Mouse (Mus musculus): ENCODE measurements at regions not wholly inside any gene's neighbourhood (a gene's known extent, or its start where the extent isn't known, plus 50 kb on each side); places are given as distances from the start of the nearest gene placed in this dataset.

DNA sequence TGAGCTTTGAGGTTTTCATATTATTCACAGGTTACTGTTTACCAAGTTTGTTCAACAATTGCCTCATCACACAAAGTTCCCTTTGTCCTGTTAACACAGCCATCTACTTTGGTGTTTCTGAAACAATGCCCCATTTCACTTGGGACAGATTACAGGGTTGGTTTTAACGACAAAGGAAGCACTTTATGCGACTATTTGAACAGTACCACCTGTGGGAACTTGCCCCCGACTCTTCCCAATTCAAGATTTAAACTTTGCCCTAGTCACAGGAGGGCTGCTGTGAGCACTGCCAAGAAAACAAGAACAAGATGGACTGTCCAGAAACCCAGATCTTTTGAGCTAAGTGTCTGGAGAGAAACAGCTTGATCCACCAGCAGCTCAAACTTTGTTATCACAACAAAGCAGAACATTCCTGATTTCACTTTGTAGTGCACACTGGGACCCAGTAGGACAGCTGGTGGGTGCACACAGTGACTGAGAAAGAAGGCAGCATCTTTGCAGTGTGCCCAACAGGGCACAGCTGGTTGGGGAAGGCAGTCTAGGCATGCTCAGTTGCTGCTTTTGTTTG lies 283.8 kb upstream of the Rbms1 start:
- Histone ChIP-seq H3K4me3 (no peak overlapping the region), H3K9me3 (no peaks in the 10 kb centered on the region), H3K36me3 (replicated peaks) (no peaks in the 10 kb centered on the region), H3K27ac (replicated peaks) (peak overlapping the region; percentile 61; the same call in 1 of the 2 replicates), H3K27me3 (replicated peaks; ENCODE audit: low read depth, poor library complexity, severe bottlenecking) (no peaks in the 10 kb centered on the region), H3K4me1 (peaks cover 10% of the 10 kb centered on the region)
- no peak for DNase-seq (ENCODE audit: low spot score)
- WGBS = 8% methylated on average over 3 of the region's 3 CpGs

DNA sequence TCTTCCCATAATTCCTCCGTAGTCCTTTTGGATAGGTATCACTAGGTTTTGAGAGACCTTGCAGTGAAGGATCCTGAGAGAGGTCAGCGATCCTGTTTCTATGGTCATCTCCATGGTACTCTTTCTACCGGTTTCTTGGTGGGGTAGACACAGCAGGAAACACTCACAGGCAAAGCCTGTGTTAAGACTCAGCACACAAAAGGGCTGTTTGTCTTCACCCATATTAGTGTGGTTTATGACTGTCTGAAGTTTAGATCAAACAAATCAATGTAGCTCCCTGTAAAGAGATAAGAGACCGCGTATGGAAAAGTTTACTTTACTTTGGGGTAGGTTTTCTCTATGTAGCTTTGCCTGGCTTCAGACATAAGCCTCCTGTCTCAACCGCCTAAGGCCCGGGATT lies 282.5 kb upstream of the Rbms1 start:
- Histone ChIP-seq H3K36me3 (replicated peaks) (no peaks in the 10 kb centered on the region), H3K4me3 (no peak overlapping the region), H3K27me3 (replicated peaks; ENCODE audit: low read depth, poor library complexity, severe bottlenecking) (no peaks in the 10 kb centered on the region), H3K4me1 (peaks cover 10% of the 10 kb centered on the region), H3K27ac (replicated peaks) (no peak overlapping the region), H3K9me3 (no peaks in the 10 kb centered on the region)
- 81% methylated on average over 7 of the region's 7 CpGs for WGBS
- DNase-seq (ENCODE audit: low spot score) = no peak

- no peak for DNase-seq (ENCODE audit: low spot score)
- Histone ChIP-seq H3K4me3 (no peak overlapping the region), H3K4me1 (no peaks in the 10 kb centered on the region), H3K9me3 (no peaks in the 10 kb centered on the region), H3K27me3 (replicated peaks; ENCODE audit: low read depth, poor library complexity, severe bottlenecking) (no peaks in the 10 kb centered on the region), H3K36me3 (replicated peaks) (no peaks in the 10 kb centered on the region), H3K27ac (replicated peaks) (no peak overlapping the region)
- 91% methylated on average over 3 of the region's 3 CpGs for WGBS
Measured at GRCm38 (mm10) chr2:61221676-61222075, 258.7 kb upstream of the Rbms1 start.

- Histone ChIP-seq H3K9me3 (no peaks in the 10 kb centered on the region), H3K4me3 (no peak overlapping the region), H3K27me3 (replicated peaks; ENCODE audit: low read depth, poor library complexity, severe bottlenecking) (no peaks in the 10 kb centered on the region), H3K4me1 (no peaks in the 10 kb centered on the region), H3K27ac (replicated peaks) (no peak overlapping the region), H3K36me3 (replicated peaks) (no peaks in the 10 kb centered on the region)
- 91% methylated on average over 2 of the region's 2 CpGs for WGBS
- DNase-seq (ENCODE audit: low spot score) = no peak
Measured at GRCm38 (mm10) chr2:61221157-61221556, 258.2 kb upstream of the Rbms1 start.

- 91% methylated on average over 1 of the region's 1 CpGs for WGBS
- H3K4me3 ChIP-seq = no peak overlapping the region
Measured at GRCm38 (mm10) chr2:61213951-61214350, 251.0 kb upstream of the Rbms1 start.

DNA sequence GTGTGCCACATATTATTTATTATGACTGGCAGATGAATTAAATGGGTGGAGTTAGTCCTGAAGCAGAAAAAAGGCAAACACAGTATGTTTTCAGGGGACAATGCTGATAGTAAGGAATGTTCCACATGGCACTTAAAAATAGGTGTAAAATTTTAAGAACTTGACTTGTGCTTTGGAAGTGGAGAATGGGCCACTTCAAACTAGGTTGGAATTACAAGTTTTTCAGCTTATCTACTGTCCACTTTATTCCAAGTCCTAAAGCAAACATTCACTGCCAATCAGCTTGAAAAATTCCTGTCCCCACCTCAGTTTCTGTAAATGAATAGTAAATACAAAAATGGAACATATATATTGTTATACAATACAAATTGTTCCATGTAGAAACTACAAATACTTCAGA lies 238.4 kb upstream of the Rbms1 start:
- Histone ChIP-seq H3K9me3 (no peaks in the 10 kb centered on the region), H3K36me3 (replicated peaks) (no peaks in the 10 kb centered on the region), H3K4me3 (no peak overlapping the region), H3K27me3 (replicated peaks; ENCODE audit: low read depth, poor library complexity, severe bottlenecking) (no peaks in the 10 kb centered on the region), H3K4me1 (peaks cover 12% of the 10 kb centered on the region), H3K27ac (replicated peaks) (no peak overlapping the region)
- no peak for DNase-seq (ENCODE audit: low spot score)

More at GRCm38 (mm10) chr2:61213951-61214350, 251.0 kb upstream of the Rbms1 start:
- Histone ChIP-seq H3K4me1 (no peaks in the 10 kb centered on the region), H3K27ac (replicated peaks) (no peak overlapping the region), H3K9me3 (no peaks in the 10 kb centered on the region), H3K27me3 (replicated peaks; ENCODE audit: low read depth, poor library complexity, severe bottlenecking) (no peaks in the 10 kb centered on the region), H3K36me3 (replicated peaks) (no peaks in the 10 kb centered on the region)
- no peak for DNase-seq (ENCODE audit: low spot score)

DNA sequence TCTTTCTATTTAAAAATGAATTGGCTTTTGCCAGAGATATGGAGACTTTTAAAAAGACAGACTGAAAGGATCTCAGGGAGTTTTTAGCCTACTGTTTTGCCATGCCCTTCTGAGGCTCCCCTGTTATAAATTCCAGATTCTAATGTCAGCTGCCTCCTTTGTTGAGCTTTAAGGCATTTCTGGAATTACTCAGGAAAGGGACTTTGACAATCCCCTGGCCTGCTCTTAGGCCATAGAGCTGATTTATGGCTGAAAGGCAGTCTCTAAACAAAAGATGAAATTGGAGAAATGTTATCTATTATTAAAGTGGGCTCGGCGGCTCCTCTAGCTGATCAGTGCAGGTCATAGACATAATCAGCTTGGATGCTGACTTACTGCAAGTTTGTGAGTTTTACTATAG lies 231.0 kb upstream of the Rbms1 start:
- peaks cover 5% of the 10 kb centered on the region for H3K4me1 ChIP-seq
- no peak overlapping the region for H3K27ac ChIP-seq (replicated peaks)
- H3K27me3 ChIP-seq (replicated peaks; ENCODE audit: low read depth, poor library complexity, severe bottlenecking) = no peaks in the 10 kb centered on the region
- no peaks in the 10 kb centered on the region for H3K36me3 ChIP-seq (replicated peaks)
- no peak for DNase-seq (ENCODE audit: low spot score)
- WGBS = 59% methylated on average over 2 of the region's 2 CpGs
- H3K4me3 ChIP-seq = no peak overlapping the region
- H3K9me3 ChIP-seq = no peaks in the 10 kb centered on the region

GRCm38 (mm10) chr2:61182424-61182979 lies 219.5 kb upstream of the Rbms1 start:
- Histone ChIP-seq H3K27ac (replicated peaks) (no peak overlapping the region), H3K4me1 (peaks cover 8% of the 10 kb centered on the region), H3K9me3 (no peaks in the 10 kb centered on the region), H3K27me3 (replicated peaks; ENCODE audit: low read depth, poor library complexity, severe bottlenecking) (no peaks in the 10 kb centered on the region), H3K4me3 (no peak overlapping the region), H3K36me3 (replicated peaks) (no peaks in the 10 kb centered on the region)
- 65% methylated on average over 8 of the region's 8 CpGs for WGBS
- DNase-seq (ENCODE audit: low spot score) = no peak

DNA sequence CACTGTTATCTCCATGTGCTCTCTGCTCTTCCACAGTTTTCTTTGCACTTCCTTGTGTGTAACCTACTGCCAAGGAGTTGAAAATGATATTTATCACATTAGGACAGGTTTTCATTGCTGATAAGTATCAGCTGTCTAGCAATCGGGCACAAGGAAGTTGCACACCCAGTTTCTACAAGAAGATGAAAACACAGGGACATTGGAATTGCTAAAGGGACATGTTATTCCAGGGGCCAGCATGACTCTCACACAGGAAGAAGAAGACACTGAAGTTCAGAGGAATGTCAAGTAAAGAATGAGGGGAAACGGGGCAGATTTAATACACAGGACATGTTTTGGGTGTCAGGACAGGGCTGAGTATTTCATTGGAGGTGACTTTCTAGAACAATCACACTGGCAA lies 214.8 kb upstream of the Rbms1 start:
- H3K27ac ChIP-seq (replicated peaks) = no peak overlapping the region
- no peak overlapping the region for H3K4me3 ChIP-seq
- 62% methylated on average over 2 of the region's 2 CpGs for WGBS
- no peaks in the 10 kb centered on the region for H3K27me3 ChIP-seq (replicated peaks; ENCODE audit: low read depth, poor library complexity, severe bottlenecking)
- H3K4me1 ChIP-seq = peaks cover 24% of the 10 kb centered on the region
- no peaks in the 10 kb centered on the region for H3K36me3 ChIP-seq (replicated peaks)
- no peaks in the 10 kb centered on the region for H3K9me3 ChIP-seq
- no peak for DNase-seq (ENCODE audit: low spot score)

- Histone ChIP-seq H3K27me3 (replicated peaks; ENCODE audit: low read depth, poor library complexity, severe bottlenecking) (no peaks in the 10 kb centered on the region), H3K27ac (replicated peaks) (no peak overlapping the region), H3K36me3 (replicated peaks) (no peaks in the 10 kb centered on the region), H3K4me3 (no peak overlapping the region), H3K4me1 (peaks cover 19% of the 10 kb centered on the region), H3K9me3 (no peaks in the 10 kb centered on the region)
- 0% methylated on average over 2 of the region's 2 CpGs for WGBS
- DNase-seq (ENCODE audit: low spot score) = peak; percentile 61
Measured at GRCm38 (mm10) chr2:61176807-61177206, 213.8 kb upstream of the Rbms1 start.

DNA sequence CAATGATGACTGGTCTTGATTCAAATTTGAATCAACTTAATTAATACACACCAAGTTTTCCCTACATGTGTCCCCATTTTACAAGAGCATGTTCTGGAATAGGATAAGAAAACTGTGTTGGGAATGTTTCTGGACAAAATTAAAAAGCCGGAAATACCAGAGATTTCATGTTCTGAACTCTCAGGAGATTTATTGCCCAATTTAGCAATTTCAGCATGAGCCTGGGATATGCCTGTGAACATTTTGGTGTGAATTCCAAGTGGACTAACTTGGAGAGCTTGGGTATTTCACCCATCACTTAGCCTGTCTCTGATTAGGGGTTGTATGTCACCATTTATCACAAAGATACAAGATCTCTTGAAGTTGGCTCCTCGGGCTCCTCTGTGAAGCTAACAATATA lies 210.6 kb upstream of the Rbms1 start:
- Histone ChIP-seq H3K36me3 (replicated peaks) (no peaks in the 10 kb centered on the region), H3K27ac (replicated peaks) (no peak overlapping the region), H3K27me3 (replicated peaks; ENCODE audit: low read depth, poor library complexity, severe bottlenecking) (no peaks in the 10 kb centered on the region), H3K4me3 (no peak overlapping the region), H3K4me1 (peaks cover 16% of the 10 kb centered on the region), H3K9me3 (no peaks in the 10 kb centered on the region)
- no peak for DNase-seq (ENCODE audit: low spot score)
- 68% methylated on average over 2 of the region's 2 CpGs for WGBS

DNA sequence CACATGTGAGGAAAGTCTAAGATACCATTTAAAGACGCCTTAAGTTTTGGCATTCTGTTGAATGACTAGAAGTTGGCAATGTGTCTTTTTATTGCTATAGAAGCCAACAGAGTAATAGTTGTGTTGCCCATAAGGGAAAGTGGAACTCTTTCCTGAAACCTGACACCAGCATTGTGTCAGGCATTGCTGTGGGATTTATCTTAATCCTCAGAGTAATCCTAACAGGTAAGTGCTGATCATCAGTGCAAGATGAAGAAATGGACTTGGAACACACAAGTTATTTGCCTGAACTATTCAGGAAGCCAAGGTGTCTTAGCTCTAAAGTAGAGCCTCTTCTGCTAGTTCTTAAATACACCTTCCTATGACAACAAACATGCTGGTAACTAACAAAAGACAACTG lies 198.3 kb upstream of the Rbms1 start:
- Histone ChIP-seq H3K36me3 (replicated peaks) (no peaks in the 10 kb centered on the region), H3K4me3 (no peak overlapping the region), H3K27ac (replicated peaks) (no peak overlapping the region), H3K27me3 (replicated peaks; ENCODE audit: low read depth, poor library complexity, severe bottlenecking) (no peaks in the 10 kb centered on the region), H3K4me1 (peaks cover 17% of the 10 kb centered on the region), H3K9me3 (no peaks in the 10 kb centered on the region)
- 94% methylated on average over 1 of the region's 1 CpGs for WGBS
- DNase-seq (ENCODE audit: low spot score) = no peak

DNA sequence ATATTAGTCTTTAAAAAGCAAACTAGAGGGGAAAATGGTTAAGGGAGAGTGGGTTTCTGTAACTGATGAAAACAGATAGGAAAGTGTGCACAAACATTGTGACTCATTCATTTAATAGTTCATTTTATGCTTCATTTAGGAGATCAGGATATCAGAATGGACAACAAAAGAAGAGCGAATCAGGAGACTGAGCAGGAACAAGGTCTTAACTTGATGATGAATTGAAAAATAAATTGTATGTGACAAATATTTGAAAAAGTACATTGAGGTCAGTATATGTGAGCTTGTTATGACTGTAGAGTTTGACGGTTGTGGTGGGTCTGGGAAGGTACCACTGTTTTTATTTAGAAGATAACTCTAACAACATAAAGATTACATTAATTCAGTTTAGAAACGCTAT lies 196.8 kb upstream of the Rbms1 start:
- H3K27ac ChIP-seq (replicated peaks) = no peak overlapping the region
- H3K4me1 ChIP-seq = peaks cover 17% of the 10 kb centered on the region
- H3K9me3 ChIP-seq = no peaks in the 10 kb centered on the region
- no peaks in the 10 kb centered on the region for H3K27me3 ChIP-seq (replicated peaks; ENCODE audit: low read depth, poor library complexity, severe bottlenecking)
- DNase-seq (ENCODE audit: low spot score) = no peak
- 87% methylated on average over 3 of the region's 3 CpGs for WGBS
- H3K4me3 ChIP-seq = no peak overlapping the region
- no peaks in the 10 kb centered on the region for H3K36me3 ChIP-seq (replicated peaks)
